Comparison of ENCODE assay signal across 30 mouse cellular contexts in genomic region chr2:177318996-177319395, GRCm38 (mm10). TPM values are rescaled to one million over a fixed set of nuclear protein-coding genes. Genes with fewer than 3 reads are reported as not detected.
A peak's percentile ranks its signal among the peaks of the same experiment; 100 is the strongest.
DNase-seq lines count a peak whose midpoint lies in the region; ATAC-seq lines count a peak whose summit lies in the region.
"Had no signal": no experiment of that assay in that cellular context is flagged by ENCODE, and none has a peak within 500 bp of the region (broad histone marks: within the 10 kb centered on the region; RNA-seq: fewer than 3 reads in every experiment).

No protein-coding gene starts in this region.

- no peak for ATAC-seq in heart, embryonic 12.5 days (ENCODE audit: insufficient number of reproducible peaks, low FRiP score)
- ATAC-seq: activated CD4-positive, CD25-positive, alpha-beta regulatory T cell, adult 4 months; CD4-positive, CD25-positive, alpha-beta regulatory T cell, adult 4 months; forebrain, embryonic 13.5 days; forebrain, embryonic 15.5 days; Patski had no signal

- peak; percentile 73 for DNase-seq in heart, adult 11 months
- DNase-seq in ES-CJ7 (ENCODE audit: low read depth, low spot score) (peak; percentile 71), R1 (ENCODE audit: low read depth, low spot score) (peak; percentile 75), adipocyte (ENCODE audit: low spot score) (peak; percentile 42)
- no peak for DNase-seq in gastrocnemius, postnatal 25 days
- no peak for DNase-seq in heart, postnatal 10 days
- no peak for DNase-seq in lung, postnatal 36 days
- DNase-seq: adrenal gland, adult 2 months; adrenal gland, postnatal 10 days; adrenal gland, postnatal 36 days; B cell, adult 2 months; cerebellum, adult 11-12 months; cerebellum, adult 2 months; cerebellum, adult 9-10 months; cerebellum, postnatal 10 days; cerebellum, postnatal 25 days had no signal

- no peaks in the 10 kb centered on the region for H3K36me3 ChIP-seq in heart, embryonic 12.5 days
- H3K36me3 ChIP-seq: embryonic facial prominence, embryonic 10.5 days; embryonic facial prominence, embryonic 12.5 days; forebrain, embryonic 15.5 days had no signal

- H3K4me3 ChIP-seq in heart, embryonic 12.5 days, result no peak overlapping the region
- H3K4me3 ChIP-seq: embryonic facial prominence, embryonic 10.5 days; embryonic facial prominence, embryonic 12.5 days; forebrain, embryonic 13.5 days; forebrain, embryonic 15.5 days had no signal

- H3K9ac ChIP-seq in heart, embryonic 12.5 days, result no peak overlapping the region
- H3K9ac ChIP-seq: embryonic facial prominence, embryonic 12.5 days; forebrain, embryonic 13.5 days; forebrain, embryonic 15.5 days had no signal

- H3K27ac ChIP-seq in heart, embryonic 12.5 days (ENCODE audit: poor library complexity, severe bottlenecking), result no peak overlapping the region
- H3K27ac ChIP-seq: embryonic facial prominence, embryonic 10.5 days; embryonic facial prominence, embryonic 12.5 days; forebrain, embryonic 13.5 days; forebrain, embryonic 15.5 days had no signal

- H3K4me1 ChIP-seq in heart, embryonic 12.5 days (replicated peaks), result no peaks in the 10 kb centered on the region
- H3K4me1 ChIP-seq: embryonic facial prominence, embryonic 10.5 days; embryonic facial prominence, embryonic 12.5 days; forebrain, embryonic 13.5 days; forebrain, embryonic 15.5 days had no signal

- H3K27me3 ChIP-seq in heart, embryonic 12.5 days (replicated peaks), result no peaks in the 10 kb centered on the region
- H3K27me3 ChIP-seq: CH12.LX; embryonic facial prominence, embryonic 12.5 days; forebrain, embryonic 13.5 days; forebrain, embryonic 15.5 days; Patski had no signal

- intact Hi-C loops in heart, postnatal 10 days (cut with DNase I), result no loop called here

- 0 out of 2 replicates have a peak, but pooled peaks cover 3% of the 10 kb centered on the region for H3K9me3 ChIP-seq in heart, embryonic 12.5 days (replicated peaks)
- H3K9me3 ChIP-seq: G1E had no signal

- WGBS in heart, embryonic 12.5 days, result 68% methylated on average over 1 of the region's 1 CpGs

- H3K4me2 ChIP-seq in heart, embryonic 12.5 days, result no peak overlapping the region
- H3K4me2 ChIP-seq: embryonic facial prominence, embryonic 12.5 days; forebrain, embryonic 13.5 days; forebrain, embryonic 15.5 days had no signal

RNA-seq across cellular contexts. Expression of gene Gm14412, which starts 5.1 kb away (rescaled TPM):
- 0.28 and 0.48 TPM in 2 replicates for polyA plus RNA-seq in heart, embryonic 12.5 days (2016; fragmentation: Nextera tagmentation; extraction: Ambion mirVana)
- 1 to 10 TPM; 1.2 to 1.6 TPM for total RNA-seq in gastrocnemius, postnatal 25 days (2021)
- total RNA-seq in heart, postnatal 10 days (2021), result 1 to 10 TPM in 1 of 2 experiments, under 1 TPM in 1; 0.60 to 1.1 TPM
- polyA plus RNA-seq: activated CD4-positive, CD25-positive, alpha-beta regulatory T cell, adult 4 months; adrenal gland, adult 2 months; CD4-positive, CD25-positive, alpha-beta regulatory T cell, adult 4 months; forebrain, embryonic 11.5 days had no signal

RNA-seq across cellular contexts. Expression of gene Gm14409, which starts 52.2 kb away (rescaled TPM):
- polyA plus RNA-seq in heart, embryonic 12.5 days (2016; fragmentation: Nextera tagmentation; extraction: Ambion mirVana), result not detected in 2 replicates
- total RNA-seq in gastrocnemius, postnatal 25 days (2021), result under 1 TPM; 0.51 to 0.54 TPM
- total RNA-seq in heart, postnatal 10 days (2021), result 1 to 10 TPM in 1 of 2 experiments, under 1 TPM in 1; 0.79 to 1.8 TPM
- polyA plus RNA-seq: activated CD4-positive, CD25-positive, alpha-beta regulatory T cell, adult 4 months; adrenal gland, adult 2 months; cortical plate, adult 2 months; embryonic facial prominence, embryonic 10.5 days; embryonic facial prominence, embryonic 12.5 days; embryonic facial prominence, embryonic 14.5 days; forebrain, embryonic 11.5 days; forebrain, embryonic 13.5 days; forebrain, embryonic 15.5 days; frontal cortex, adult 2 months; G1E had no signal

Comparison
In these comparisons a context has a peak if more than half of its experiments do, and no peak if none do; other contexts are left out.
1. DNase-seq: peak in heart, adult 11 months (single experiment), ES-CJ7 (single experiment), R1 (single experiment) and adipocyte (single experiment); none in gastrocnemius, postnatal 25 days (single experiment), heart, postnatal 10 days (0 of 2) and lung, postnatal 36 days (single experiment).